Mouse (Mus musculus): Measurements from ENCODE around the gene Prkar1b.

- TF ChIP-seq CTCF (conservative IDR thresholded peaks at IDR 0.05; ENCODE audit: low read length) (no peak), NANOG (IDR thresholded peaks at IDR 0.05; ENCODE audit: borderline replicate concordance, low read length) (no peak), POU5F1 (IDR thresholded peaks at IDR 0.05; ENCODE audit: borderline replicate concordance, low read length) (no peak)
Measured at GRCm38 (mm10) chr5:139118961-139119276, 30.9 kb downstream of the Prkar1b start.
